ENCODE assay signal across 8 mouse cellular contexts in the genomic region with DNA sequence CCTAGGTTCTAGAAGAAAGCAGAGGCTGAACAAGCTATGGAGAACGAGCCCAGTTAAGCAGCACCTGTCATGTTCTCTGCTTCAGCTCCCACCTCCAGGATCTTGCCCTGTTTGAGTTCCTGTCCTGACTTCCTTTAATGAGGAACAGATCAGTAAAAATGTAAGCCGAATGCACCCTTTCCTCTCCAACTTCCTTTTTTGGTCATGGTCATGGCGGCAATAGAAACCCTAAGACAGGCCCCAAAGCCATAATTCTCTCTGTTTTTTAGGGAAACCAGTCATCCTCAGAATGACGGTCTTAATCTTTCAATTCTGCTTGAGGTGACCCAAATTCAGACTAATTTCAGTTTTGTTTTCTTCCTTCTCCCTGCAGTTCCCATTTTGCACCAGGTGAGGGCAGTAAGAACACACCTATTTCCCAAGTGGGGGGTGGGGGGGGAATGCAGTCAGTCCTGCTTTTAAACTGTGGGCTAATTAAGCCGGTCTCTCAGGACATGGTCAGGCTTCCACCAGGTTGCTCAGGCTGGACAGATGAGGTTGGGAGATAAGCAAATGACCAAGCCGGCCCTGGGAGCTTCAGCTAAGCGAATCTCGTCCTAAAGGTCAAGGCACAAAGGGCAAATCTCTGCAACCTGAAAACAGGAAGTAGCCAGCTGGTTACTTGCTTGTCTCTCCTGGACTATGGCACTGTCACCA. TPM values are rescaled to one million over a fixed set of nuclear protein-coding genes. Genes with fewer than 3 reads are reported as not detected.
A peak's percentile ranks its signal among the peaks of the same experiment; 100 is the strongest.
DNase-seq lines count a peak whose midpoint lies in the region; ATAC-seq and TF ChIP-seq lines count a peak whose summit lies in the region.

No protein-coding gene starts in this region.

- H3K4me1 ChIP-seq in hindbrain, embryonic 15.5 days (replicated peaks), result peaks cover 14% of the 10 kb centered on the region

- H3K36me3 ChIP-seq in hindbrain, embryonic 15.5 days, result no peaks in the 10 kb centered on the region

- 22% methylated on average over 8 of the region's 8 CpGs for WGBS in hindbrain, embryonic 15.5 days

- H3K4me3 ChIP-seq in hindbrain, embryonic 15.5 days, result no peak overlapping the region
- H3K4me3 ChIP-seq in left cerebral cortex, adult 2 months, result peak overlapping the region; percentile 32

- H3K27ac ChIP-seq in hindbrain, embryonic 15.5 days (replicated peaks), result no peak overlapping the region
- H3K27ac ChIP-seq in left cerebral cortex, adult 2 months, result peak overlapping the region; percentile 85

- peak; percentile 78 for TF ChIP-seq CTCF in left cerebral cortex, adult 2 months (IDR thresholded peaks at IDR 0.05)

- H3K4me2 ChIP-seq in hindbrain, embryonic 15.5 days, result peak overlapping the region; percentile 37

- intact Hi-C loops in left cerebral cortex, adult 2 months (cut with DNase I), result loop anchor here (2.0 to 10.0 kb wide), 4 partner anchors 75 to 887 kb away; a partner anchor contains a TSS

- DNase-seq in T-cell, adult 2 months (ENCODE audit: low spot score), result peak; percentile 54
- peak; percentile 66 to 78 for DNase-seq in cerebellum, postnatal 10 days
- DNase-seq in frontal cortex, postnatal 25 days (ENCODE audit: low spot score in 2 of 2), result peak; percentile 38 to 45
- peak; percentile 42 to 51 for DNase-seq in left cerebral cortex, adult 2 months (ENCODE audit: extremely low spot score in 1 of 2, low spot score in 2 of 2)
- peak; percentile 39 for DNase-seq in right cerebral cortex, adult 18-20 months
- peak; percentile 46 for DNase-seq in urinary bladder, postnatal 14 days (ENCODE audit: low spot score)

- H3K27me3 ChIP-seq in hindbrain, embryonic 15.5 days, result no peaks in the 10 kb centered on the region

- ATAC-seq in hindbrain, embryonic 15.5 days (ENCODE audit: low FRiP score, low read depth), result no peak
- ATAC-seq in megakaryocyte, adult 5-6 weeks (ENCODE audit: poor library complexity, severe bottlenecking), result peak; percentile 64

- H3K9ac ChIP-seq in hindbrain, embryonic 15.5 days, result no peak overlapping the region

- H3K9me3 ChIP-seq in hindbrain, embryonic 15.5 days, result no peaks in the 10 kb centered on the region

RNA-seq across cellular contexts. Expression of a gene that starts 1.3 kb away (rescaled TPM):
- 82.7 and 91.2 TPM in 2 replicates for polyA plus RNA-seq in hindbrain, embryonic 15.5 days (2015; fragmentation: Nextera tagmentation; extraction: Ambion mirVana)
- 100 to 1,000 TPM in 1 of 2 experiments, 10 to 100 TPM in 1; 97.0 to 103 TPM for total RNA-seq in left cerebral cortex, adult 2 months (2021)
- total RNA-seq in megakaryocyte, adult 5-6 weeks (2015), result 94.4 and 104 TPM in 2 replicates
- 48.1 and 59.6 TPM in 2 replicates for total RNA-seq in megakaryocyte, adult 5-6 weeks (2017)

RNA-seq across cellular contexts. Expression of a gene that starts 36.1 kb away (rescaled TPM):
- polyA plus RNA-seq in hindbrain, embryonic 15.5 days (2015; fragmentation: Nextera tagmentation; extraction: Ambion mirVana), result 56.6 and 57.1 TPM in 2 replicates
- total RNA-seq in left cerebral cortex, adult 2 months (2021), result 10 to 100 TPM; 19.0 to 19.9 TPM
- 24.1 and 25.3 TPM in 2 replicates for total RNA-seq in megakaryocyte, adult 5-6 weeks (2015)
- 31.8 and 34.9 TPM in 2 replicates for total RNA-seq in megakaryocyte, adult 5-6 weeks (2017)

RNA-seq across cellular contexts. Expression of a gene that starts 58.4 kb away (rescaled TPM):
- polyA plus RNA-seq in hindbrain, embryonic 15.5 days (2015; fragmentation: Nextera tagmentation; extraction: Ambion mirVana), result 1.7 and 2.3 TPM in 2 replicates
- 1 to 10 TPM in 1 of 2 experiments, under 1 TPM in 1; 0.65 to 2.0 TPM for total RNA-seq in left cerebral cortex, adult 2 months (2021)
- total RNA-seq in megakaryocyte, adult 5-6 weeks (2015), result not detected in 2 replicates
- not detected in 2 replicates for total RNA-seq in megakaryocyte, adult 5-6 weeks (2017)
